Mouse (Mus musculus): ENCODE results near the gene Cep128. TPM values are rescaled to one million over a fixed set of nuclear protein-coding genes. Genes with fewer than 3 reads are reported as not detected.

Gene Cep128
- total RNA-seq, 2 experiments from 2014 or later = 2.2 to 2.6 TPM

DNA sequence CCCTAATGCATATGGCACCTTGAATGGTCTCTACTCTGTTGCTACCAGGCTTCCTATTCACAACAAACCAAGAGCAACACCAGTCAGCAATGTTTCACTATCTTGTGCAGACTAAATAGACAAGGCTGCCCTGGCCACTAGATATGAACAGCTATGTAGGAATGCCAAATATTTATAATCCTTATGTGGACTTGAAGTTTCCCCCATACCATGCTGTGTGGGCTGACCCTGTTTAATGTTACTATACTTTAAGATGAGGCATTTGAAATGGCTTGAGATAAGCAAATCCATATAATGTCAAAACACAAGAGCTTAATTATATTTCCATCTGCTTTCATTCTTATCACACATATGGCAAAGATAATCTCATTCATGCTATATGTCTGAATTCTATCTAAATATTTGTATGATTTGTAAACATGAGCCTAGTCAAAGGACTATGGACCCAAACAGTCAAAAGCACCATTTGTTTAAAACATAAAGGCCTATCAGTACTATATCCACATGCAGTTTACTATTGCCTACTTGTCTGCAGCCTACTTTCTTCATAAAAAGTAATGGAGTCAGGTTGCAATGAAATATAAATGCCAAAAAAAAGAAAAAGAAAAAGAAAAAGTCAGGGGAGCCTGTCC lies 319.7 kb downstream of the Cep128 start:
- no peak for DNase-seq (ENCODE audit: low spot score in 2 of 2)

DNA sequence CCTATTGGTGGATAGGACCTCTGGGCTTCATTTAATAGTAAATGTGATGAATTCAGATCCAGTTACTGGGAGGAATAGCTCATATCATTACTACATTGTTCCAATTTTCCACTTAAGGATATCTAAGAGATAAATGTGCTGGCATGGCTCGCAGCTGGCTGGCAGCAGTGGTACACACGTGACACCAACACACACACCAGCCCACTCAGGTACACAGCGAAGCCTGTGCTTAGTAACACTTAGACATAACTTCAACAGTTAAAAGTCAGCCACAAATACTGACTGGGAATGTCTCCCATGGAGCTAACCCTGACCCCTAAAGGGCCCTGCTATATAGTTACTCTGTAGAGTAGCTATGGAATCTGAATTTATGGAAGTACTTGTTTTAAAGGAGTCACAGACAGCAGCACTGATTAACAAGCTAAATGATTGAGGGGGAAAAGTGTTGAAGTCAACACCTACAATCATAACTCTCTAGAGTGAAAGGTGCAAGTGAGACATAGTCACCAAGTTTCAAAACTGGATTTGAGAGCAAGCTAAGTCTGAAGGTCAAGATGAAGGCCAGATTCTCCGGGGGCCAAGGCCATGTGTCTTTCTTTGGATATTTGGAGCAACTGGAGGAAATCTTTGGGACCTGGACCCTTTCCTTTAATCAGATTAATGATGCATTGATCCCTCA lies 320.7 kb downstream of the Cep128 start:
- DNase-seq (ENCODE audit: low spot score in 2 of 2) = no peak

DNA sequence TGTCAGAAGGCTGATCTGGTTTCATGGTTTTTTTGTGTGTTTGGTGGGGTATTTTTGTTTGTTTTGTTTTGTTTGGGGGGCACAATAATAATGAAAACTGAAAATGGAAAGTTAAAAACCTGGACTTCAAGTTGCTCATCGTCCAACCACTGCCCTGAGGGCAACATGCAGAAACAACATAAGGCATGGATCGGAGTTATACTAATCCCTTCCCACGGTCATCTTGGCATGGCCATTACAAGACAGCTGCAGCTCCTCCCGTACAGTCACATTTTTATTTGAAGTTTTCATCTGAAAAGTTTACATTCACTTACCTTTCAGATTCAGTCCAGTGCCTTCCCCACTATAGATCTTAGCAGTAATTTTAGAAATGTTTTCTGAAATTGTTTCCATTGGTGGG lies 321.5 kb downstream of the Cep128 start:
- DNase-seq (ENCODE audit: low spot score in 2 of 2) = no peak

DNA sequence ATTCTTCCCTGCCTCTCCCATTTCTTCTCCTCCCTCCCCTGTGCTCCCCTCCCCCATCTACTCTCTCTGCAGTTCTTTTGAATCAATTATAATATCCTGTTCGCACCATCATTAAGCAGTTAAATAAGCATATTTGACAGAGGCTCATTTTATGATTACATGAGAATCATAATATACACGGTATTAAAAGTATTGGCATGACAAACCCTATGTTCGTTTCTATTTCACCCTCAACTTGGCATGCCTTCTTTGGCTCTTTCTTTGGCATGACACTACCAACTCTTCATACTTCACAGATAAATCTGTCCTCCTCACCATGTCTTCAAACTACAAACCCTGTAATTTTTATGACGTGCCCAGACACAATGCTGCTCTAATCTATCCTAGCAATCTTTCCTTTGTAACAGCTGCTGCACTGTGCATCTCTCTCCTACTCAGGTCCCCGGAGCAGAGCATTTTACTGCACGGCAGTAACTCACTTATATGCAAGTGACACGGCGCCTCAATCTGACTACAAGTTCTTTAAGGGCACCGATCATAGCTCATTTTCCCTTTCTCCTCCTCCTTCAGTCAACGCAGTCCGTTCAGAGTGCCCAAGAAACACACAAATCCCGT lies 324.4 kb downstream of the Cep128 start:
- DNase-seq (ENCODE audit: low spot score in 2 of 2) = no peak

DNA sequence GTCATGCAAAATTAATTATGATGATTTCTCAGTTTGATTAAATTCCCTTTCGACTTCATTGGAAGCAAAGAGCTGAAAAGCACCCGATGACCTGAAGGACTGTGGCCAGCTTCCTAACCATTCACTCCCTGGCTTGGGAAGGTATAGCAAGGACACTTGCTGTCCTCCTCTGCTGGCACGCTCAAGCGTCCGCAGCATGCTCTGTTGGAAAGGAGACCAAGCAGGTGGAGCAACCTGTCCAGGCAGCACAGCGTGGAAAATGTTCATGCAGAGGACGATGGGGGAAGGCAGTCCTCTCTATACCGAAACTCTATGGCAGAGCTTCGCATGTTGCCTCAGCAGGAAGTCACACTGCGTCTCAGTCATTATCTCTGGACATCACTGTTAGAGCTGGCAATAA lies 327.3 kb downstream of the Cep128 start:
- DNase-seq (ENCODE audit: low spot score in 2 of 2) = no peak

DNA sequence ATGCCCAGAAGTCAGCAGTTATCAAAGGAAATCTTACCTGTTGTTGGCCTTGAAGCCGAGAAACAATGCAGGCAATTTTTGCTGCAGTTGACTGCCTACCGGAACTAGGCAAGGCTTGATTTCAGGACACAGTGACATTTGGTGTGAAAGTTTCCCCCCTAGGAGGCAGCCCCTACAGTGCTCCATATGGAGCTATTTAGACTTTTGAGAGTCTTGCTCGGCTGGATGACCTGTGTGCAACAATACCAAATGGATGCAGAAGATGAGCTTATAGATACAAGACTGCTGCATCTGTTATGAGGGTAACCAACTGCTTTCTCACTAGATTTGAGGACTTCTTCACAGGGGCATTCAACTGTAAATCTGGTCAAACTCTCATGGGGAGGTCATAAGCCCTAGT lies 331.9 kb downstream of the Cep128 start:
- DNase-seq (ENCODE audit: low spot score in 2 of 2) = no peak

DNA sequence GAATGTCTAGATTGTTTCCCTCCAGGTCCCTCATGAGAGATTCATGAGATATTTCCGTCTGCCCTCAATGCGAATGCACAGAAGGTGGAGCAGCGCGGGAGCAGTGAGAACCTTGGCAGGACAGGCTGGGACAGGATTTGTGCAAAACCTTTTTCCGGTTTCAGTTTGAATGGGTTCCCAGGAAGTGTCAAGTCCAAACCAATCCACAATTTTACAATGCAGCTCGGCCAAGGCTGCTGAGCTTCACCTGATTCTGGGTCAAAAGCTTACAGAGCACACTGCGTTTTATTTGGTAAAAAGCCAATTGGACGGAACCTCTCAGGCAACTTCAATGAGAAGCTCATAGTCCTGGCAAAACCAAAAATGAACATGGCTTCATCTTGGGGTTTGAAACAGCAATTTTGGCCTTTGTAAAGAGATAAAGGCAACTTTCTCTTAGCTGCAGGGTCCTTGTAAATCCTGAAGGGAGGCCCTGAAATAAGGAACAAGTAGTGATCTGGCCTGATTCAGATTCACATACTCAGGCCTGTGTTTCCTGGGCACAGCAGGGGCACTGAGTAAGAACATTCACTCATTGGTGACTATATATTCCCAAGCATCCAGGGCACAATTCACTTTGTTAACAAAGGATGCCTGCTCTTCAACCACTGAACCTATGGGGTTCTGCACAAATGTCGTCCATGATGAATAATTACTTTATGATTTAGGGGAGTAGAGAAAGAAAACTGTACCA lies 333.4 kb downstream of the Cep128 start:
- DNase-seq (ENCODE audit: low spot score in 2 of 2) = no peak

DNA sequence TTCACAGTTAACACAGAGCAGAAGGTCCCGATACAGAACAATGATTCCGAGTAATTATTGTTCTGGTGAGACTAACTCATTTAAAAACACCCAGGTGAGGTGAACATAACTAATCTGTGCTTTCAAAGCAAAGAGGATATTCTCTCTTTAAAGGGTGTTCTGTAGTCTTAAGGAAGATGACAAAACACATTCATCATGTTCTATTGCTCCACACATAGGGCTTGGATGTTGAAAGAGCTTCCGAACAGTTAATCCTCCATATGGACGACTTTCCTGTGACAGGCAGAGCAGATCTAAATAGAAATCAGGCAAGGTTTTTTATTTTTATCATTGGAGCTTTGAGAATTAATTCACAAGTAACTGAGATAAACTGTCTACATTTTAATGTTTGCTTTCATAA lies 342.8 kb downstream of the Cep128 start:
- no peak for DNase-seq (ENCODE audit: low spot score in 2 of 2)

DNA sequence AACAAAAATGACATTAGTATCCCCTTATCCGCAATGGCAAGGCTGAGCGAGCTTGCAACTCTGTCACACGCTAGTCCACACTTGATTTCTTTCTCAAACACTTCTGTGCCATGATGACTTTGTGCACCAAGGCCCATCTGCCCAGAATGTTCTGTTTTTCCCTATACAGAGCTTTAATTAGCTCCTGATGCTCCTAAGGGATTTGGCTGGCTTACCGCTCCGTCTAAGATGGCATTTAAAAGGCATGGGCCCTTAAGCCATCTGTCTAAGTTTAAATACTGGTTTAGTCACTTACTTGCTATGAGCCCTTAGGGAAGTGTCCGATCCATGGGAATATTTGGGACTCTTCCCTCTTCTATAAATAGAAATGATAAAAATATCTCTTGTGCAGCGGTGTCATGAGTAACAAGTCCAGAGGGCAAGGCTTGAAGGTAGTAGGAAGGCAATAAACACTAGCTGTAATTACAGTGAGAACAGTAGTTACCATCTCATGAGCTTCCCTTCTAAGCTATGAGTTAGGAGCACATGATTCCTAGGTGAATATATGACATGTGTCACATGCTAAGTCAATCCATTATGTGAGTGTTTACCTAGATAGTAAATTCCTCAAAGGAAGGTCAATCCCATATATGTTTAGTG lies 343.8 kb downstream of the Cep128 start:
- no peak for DNase-seq (ENCODE audit: low spot score in 2 of 2)

DNA sequence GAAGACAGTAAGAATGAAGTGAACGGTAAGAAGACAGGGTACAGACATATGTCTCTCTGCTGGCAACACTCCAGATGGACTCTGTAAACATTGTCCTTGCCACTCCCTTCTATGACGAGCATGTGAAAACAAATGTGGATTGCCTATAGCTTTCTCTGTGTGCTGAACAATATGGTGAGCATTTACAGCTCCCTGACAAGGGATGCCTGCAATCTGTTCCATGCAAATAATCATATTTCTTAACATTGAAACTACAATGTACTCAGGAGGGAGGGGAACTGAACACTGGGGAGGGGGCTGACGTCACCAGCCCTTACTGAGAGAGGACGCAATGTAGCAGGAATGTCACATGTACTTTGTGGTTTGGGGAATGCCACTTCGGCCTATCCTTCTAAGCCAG lies 355.1 kb downstream of the Cep128 start:
- no peak for DNase-seq (ENCODE audit: low spot score in 2 of 2)

DNA sequence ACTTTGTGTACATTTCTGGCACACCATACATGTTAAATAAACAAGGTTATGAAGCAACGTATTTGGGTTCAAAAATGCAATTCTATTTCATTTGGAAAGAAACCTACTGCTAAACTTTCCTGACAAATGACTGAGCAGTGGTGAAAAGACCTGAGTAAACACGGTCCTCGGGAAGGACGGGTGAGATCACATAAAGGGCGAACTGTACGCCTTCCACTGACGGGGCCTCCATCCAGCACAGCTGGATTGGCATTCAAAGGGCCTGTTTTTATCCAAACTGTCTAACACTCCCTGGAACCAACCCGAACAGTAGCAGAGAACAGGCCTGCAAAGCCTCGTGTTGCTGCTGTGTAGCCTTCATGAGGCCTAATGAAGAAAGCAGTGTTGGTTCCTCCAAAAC lies 356.5 kb downstream of the Cep128 start:
- DNase-seq (ENCODE audit: low spot score in 2 of 2) = no peak

DNA sequence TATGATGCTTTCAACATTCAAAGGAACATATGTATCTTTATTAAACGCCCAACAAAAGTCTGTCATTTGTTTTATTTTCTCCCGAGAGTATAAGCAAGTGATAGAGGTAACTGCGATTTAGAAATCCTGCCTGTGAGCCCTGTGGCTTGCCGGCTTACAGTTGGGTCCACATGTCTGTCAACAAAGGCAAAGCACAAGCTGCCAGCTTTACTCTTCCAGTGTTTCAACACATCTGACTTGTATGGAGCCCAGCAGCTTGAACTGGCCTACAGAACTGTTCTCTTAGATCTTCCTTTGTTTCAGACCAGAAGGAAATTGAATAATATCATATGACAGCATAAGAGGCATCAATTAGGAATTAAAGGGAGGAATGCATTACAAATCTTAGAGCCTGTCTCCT lies 357.1 kb downstream of the Cep128 start:
- DNase-seq (ENCODE audit: low spot score in 2 of 2) = no peak

DNA sequence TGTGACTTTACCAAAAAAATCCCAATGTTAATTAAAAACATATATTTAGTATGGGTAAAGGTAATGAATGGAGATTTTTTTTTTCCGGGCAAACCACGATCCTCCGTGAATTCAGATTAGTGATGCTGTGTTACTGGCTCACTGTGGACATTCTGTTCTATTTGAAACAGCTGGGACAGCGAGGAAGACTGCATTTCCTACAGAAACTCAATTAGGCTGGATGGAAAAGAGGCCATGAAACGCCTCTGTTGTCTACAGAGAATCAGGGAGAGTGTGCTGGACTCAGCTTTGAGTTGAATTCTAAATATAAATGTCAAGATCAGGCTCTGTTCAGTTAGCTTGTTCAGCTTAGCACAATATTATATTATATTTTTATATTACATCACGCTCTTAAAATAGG lies 369.1 kb downstream of the Cep128 start:
- DNase-seq (ENCODE audit: low spot score in 2 of 2) = no peak

DNA sequence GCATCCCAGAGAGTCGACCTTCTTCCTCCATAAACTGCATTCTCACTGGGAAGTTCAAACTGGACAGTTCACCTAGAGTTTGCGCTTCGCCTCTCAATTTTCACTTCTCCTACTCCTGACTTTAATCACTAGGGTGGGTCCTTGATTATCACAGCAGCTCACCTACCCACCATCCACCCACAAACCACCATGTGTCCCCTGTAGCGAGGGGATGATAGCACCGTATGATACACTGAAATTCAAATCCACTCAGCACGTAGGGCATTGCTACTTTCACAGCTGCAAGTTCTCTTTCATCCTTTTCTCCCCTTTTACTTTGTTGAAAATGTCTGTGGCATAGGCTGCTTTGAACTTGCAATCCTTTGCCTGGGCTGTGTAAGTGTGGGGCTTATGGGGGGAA lies 371.2 kb downstream of the Cep128 start:
- no peak for DNase-seq (ENCODE audit: low spot score in 2 of 2)

DNA sequence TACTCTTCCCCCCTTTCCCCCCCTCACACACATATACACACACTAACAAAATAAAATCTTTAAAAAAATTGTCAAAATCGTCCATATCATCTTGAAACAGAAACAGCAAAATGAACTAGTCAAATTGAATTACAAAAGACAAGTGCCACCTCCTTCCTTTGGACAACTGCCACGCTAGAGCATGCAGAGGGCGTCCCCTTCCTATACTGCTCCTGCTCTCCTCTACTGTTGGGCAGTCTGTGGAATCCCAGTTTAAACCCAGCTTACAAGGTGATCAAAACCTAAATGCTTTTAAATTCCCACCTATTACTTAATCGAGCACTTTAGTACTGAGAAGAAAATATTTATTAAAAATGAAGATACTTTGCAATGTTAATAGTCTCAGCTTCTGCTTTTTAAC lies 372.0 kb downstream of the Cep128 start:
- no peak for DNase-seq (ENCODE audit: low spot score in 2 of 2)

DNA sequence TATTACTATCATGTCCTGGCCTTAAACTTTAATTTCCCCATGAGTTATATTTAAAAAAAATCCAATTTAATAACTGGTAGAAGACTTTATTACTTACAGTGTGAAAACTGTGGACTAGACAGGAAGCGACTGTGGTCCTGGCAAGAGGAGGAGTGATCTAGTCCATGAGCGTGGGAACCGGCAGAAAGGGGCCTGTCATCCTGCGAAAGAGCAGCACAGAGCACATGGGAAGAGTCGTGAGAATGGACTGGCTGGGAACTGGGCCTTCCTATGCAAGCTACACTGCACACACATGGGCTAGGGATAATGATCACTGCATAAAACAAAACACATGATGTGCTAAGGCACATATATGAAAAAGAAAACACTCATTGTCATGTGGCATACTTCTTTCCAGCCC lies 375.5 kb downstream of the Cep128 start:
- no peak for DNase-seq (ENCODE audit: low spot score in 2 of 2)

DNA sequence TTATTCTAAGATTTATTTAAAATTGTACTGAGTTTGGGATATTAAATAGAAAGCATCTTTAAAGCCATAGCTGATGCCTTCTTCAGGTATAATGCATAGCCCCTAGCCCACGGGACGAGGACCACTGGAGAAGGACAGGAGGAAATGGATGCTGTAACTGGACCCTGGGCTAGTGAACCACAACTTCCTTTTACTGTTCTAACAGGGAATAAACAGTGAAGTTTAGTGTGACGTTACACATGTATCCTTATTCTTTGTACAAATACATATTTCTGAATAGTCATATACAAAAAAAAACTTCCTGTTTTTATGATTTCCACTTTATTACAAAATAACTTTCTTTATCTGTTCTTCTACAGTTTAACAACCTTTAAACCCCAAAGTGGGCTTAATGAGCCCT lies 376.0 kb downstream of the Cep128 start:
- DNase-seq (ENCODE audit: low spot score in 2 of 2) = no peak

DNA sequence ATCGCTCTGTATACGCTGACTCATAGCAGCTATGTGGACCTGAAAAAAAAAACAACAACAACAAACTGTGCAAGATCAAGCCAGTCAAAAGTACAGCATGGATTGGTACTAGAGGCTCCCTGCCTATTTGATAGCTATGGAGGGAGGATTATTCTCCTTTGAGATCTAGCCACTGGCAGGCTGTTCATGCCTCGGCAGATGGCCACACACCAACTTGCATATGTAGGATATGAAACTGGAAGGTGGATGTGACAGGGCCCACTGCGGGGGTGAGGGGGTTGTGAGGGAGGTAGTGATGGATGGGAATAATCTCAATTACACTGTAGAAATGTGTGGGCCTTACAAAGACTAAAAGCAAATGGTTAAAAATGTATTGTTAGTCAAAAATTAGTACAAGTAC lies 386.7 kb downstream of the Cep128 start:
- no peak for DNase-seq (ENCODE audit: low spot score in 2 of 2)

DNA sequence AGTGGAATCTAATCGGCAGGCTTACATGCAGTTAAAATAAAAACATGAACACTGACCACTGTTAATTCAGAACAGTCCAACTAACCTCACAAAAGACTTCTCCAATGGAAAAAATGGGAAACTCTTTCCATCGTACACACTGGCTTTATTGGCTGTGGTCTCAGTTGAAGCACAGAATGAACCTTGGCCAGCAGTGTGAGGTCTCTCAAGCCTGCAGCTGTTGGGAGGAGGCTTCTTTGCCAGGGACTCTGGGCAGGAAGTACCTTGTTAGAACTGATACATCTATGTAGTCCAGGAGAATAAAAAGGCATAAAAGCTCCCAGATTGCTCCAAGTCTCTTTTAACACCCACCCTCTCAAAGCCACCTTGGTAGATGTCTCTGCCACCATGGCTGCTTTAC lies 390.9 kb downstream of the Cep128 start:
- no peak for DNase-seq (ENCODE audit: low spot score in 2 of 2)

DNA sequence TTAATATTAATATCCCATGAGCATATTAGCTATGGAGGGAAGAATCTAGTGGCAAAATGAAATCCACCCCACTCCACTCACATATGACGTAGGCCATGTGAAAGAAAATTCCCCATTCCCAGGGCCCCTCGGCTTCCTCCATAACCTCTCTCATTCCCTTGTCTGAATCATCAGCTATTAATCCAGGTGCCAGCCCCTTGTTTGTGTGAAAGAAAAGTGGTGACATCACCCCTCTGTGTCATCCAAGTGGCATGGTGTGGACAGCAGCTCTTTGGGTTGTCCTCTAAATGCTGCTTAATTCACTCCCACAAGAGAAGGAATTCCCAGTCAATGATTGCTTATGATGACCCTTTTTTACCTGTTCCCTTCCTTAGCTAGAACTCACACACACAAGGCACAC lies 396.4 kb downstream of the Cep128 start:
- no peak for DNase-seq (ENCODE audit: low spot score in 2 of 2)

DNA sequence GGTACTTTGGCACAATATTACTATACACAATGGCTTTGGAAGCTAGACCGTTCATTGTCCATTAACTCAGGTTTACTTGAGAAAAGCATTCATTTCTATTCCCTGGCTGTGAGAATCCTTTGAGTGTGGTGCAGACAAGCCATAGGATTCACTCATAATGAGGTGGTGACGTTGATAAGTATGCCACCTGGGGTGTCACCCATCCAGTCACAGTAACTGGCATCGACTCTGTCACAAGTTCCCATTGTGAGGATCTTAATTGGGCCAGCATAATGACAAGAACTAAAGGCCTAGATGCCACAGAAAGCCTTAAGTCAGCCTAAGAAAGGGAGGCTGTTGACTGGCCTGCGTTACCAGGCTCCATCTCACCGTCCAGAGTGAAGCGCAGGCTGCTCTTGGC lies 396.9 kb downstream of the Cep128 start:
- DNase-seq (ENCODE audit: low spot score in 2 of 2) = no peak

DNA sequence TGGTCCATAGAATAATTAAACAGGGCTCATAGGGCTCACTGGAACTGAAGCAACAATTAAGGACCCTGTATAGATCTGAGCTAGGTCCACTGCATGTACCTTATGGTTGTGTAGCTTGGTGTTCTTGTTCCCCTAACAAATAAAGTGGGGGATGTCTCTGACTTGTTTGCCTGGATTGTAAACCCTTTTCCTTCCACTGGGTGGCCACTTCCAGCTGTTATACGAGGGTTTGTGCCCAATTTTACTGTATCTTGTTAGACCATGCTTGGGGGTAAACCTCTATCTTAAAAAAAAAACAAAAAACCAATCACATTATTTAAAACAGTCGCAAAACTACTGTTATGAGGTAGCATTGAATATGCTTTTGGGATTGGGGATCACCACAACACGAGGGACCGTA lies 402.2 kb downstream of the Cep128 start:
- DNase-seq (ENCODE audit: low spot score in 2 of 2) = no peak

Measured in adrenal gland, adult 18-20 months (tissue).